Mouse (Mus musculus): ENCODE data around the gene Arnt2.

GRCm38 (mm10) chr7:84366251-84366650 lies 43.7 kb downstream of the Arnt2 start:
- no peak for TF ChIP-seq CTCF (IDR thresholded peaks at IDR 0.05; ENCODE audit: low read depth, low read length)
- TF ChIP-seq POLR2AphosphoS5 (IDR thresholded peaks at IDR 0.05; ENCODE audit: insufficient replicate concordance, low read depth, low read length): no peak
- TF ChIP-seq GATA2 (IDR thresholded peaks at IDR 0.05; ENCODE audit: borderline replicate concordance, low read depth, low read length): no peak
- TF ChIP-seq TAL1 (conservative IDR thresholded peaks at IDR 0.05; ENCODE audit: low read depth, low read length): no peak

All from G1E (cell line).